Mouse (Mus musculus) kidney, adult 2 months (tissue): ENCODE data around the gene Cacna2d4.

Experiments
- CTCF ChIP-seq: fragments of 200-500 bp; conservative IDR thresholded peaks from 2 replicates; pipeline ENCODE4 v1.5.1; 2011; ENCODE audit warnings: low read depth, mild to moderate bottlenecking, control low read depth, low read length, moderate library complexity, mixed read lengths; ENCODE audit not compliant: insufficient read depth, insufficient read length
- POLR2A ChIP-seq: fragments of 200-500 bp; IDR thresholded peaks from one replicate; pipeline ENCODE4 v1.6.1; 2011; ENCODE audit warnings: low read depth, low read length, control low read depth

GRCm38 (mm10) chr6:119233066-119233465 lies 3.3 kb upstream of the Cacna2d4 start:
- TF ChIP-seq CTCF (no peak), POLR2A (no peak)
